Mouse (Mus musculus): ENCODE measurements at regions not wholly inside any gene's neighbourhood (a gene's known extent, or its start where the extent isn't known, plus 50 kb on each side); places are given as distances from the start of the nearest gene placed in this dataset.
"Not testable (repeated sequence)": the region's sequence is repeated elsewhere in the genome, so short reads cannot be mapped to it uniquely, and the experiment has no call there.

DNA sequence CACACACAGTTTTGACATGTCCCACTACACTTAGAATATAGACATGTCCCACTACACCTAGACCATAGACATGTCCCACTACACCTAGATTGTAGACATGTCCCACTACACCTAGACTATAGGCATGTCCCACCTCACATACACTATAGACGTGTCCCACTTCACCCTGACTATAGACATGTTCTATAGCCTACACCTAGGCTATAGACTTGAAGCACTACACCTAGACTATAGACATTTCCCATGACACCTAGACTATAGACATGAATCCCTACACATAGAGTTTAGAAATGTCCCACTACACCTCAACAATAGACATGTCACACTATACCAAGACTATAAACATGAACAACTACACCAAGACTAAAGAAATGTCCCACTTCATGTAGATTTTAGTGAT lies 2580.9 kb downstream of the Gm37988 start:
- no peak for DNase-seq

DNA sequence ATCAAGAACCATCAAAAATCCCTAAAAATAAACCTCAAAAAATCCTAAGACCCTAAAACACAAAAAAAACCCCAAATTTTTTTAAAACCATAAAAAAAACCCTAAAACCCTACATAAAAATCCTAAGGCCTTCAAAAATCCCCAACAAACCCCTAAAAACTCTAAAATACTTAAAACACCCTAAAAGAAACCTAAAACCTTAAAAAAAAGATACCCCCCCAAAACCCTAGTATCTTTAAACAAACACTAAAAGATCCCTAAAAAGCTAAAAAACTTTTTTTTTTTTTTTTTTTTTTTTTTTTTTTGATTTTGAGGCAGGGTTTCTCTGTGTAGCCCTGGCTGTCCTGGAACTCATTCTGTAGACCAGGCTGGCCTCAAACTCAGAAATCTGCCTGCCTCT lies 2585.8 kb downstream of the Gm37988 start:
- no peak for DNase-seq

DNA sequence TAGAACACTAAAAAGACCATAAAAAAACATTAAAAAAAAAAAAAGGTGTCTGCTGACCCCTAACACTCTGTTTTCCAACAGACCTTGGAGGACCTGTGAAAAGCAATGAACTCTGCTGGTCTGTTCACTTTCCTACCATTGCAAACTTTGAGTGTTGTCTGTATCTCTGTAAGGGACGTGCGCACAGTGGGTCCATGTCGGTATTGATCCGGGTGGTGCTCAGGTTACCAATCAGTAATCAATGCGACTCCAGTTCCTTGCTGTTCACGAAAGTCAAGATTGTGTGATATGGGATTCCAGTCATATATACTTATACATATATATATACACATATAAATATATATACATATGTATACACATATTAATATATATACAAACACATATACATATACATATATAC lies 2586.5 kb downstream of the Gm37988 start:
- no peak for DNase-seq

DNA sequence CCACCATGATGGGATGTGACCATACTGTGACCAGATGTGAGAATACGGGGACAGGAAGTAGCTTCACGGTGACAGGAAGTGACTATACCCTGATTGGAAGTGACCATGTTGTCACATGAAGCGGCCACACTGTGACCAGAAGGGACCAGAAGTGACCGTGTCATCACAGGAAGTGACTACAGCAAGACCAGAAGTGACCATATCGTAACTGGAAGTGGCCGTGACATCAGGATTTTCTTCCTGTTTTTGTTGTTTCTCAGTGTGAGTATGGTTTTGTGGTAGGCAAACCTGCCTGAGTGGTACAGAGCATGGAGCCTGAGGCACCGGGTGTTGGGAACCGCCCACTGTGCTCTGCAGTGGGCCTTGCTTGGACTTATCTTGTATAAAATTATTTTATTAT lies 2587.8 kb downstream of the Gm37988 start:
- no peak for DNase-seq

DNA sequence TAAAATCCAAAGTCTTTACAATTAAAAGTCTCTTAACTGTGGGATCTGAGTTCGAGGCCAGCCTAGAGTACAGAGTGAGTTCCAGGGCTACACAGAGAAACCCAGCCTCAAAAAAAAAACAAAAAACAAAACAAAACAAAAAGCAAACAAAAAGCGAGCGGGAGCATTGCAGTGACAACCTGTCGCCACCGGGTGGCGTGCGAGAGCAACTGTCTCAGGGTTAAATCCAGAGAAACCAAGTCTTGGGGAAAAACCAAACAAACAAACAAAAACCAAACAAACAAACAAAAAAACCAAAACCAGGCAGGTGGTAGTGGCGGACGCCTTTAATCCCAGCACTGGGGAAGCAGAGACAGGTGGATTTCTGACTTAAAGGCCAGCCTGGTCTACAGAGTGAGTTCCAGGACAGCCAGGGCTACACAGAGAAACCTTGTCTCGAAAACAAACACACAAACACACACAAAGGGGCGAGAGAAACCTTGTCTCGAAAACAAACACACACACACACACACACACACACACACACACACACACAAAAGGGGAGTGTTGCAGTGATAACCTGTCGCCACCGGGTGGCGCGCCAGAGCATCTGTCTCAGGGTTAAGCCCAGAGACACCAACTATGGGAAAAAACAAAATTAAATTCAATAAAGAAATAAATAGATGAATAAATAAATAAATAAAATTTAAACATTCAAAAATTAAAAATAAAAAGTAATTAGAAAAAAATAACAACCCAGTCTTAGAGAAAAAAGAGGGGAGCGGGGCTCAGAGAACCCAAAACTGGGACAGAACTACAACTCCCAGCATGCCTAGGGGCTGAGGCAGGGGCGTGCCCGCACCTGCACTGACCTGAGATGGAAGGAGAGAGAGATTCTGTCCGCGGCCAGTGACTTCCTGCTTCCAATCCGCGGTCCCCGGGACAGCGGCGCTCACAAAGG lies 2589.4 kb downstream of the Gm37988 start:
- peak; percentile 27 for DNase-seq

DNA sequence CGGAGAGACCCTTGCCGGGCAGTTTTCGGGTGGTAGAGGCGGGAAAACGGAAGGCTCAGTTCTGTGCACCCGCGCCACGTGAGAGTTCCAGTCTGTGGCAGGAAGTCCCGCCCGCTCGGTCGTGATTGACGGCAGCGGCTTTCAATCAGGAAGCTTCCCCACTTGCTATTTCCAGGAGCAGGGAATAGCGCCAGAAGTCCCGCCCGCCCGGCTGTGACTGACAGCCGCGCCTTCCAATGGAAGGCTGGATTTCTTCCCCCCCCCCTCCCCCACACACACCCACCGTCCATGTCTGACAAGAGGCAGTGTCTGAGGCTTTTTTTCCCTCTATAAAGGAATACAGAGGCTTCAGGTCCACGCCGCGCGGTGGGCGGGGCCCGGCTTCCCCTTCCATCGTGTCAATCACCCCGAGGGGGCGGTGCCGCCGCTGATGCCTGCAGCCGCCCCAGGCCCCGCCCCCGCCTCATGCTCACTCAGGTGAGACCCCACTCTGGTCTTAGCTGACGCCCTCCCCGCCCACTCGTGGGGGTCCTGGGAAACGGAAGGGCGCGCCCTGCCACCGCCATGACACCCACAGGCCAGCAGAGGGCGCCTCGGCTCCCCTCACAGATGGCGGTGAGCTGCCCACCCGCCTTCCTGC lies 2590.2 kb downstream of the Gm37988 start:
- DNase-seq: peak; percentile 98

DNA sequence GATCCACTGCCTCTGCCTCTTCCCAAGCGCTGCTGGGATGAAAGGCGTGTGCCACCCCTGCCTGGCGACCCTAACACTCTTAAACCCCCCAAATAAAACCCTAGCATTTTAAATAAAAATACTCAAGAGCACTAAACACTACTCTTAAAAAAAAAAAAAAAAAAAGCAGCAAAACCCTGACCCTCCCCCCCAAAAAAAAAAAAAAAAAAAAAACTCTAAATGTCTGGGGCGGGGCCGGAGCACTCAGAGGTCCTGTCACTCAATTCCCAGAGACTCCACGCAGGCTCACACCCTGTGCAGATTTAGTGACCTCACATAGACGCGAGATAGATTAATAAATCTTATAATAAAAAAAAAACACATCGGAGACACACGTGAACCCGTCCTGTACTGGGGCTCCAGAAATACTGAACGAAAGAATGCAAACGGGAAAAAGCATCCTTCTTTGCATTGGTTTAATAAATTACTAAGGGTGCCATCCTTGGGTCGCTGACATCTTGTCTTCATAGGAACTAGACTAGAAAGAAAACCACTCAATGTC lies 2591.1 kb downstream of the Gm37988 start:
- DNase-seq: no peak

DNA sequence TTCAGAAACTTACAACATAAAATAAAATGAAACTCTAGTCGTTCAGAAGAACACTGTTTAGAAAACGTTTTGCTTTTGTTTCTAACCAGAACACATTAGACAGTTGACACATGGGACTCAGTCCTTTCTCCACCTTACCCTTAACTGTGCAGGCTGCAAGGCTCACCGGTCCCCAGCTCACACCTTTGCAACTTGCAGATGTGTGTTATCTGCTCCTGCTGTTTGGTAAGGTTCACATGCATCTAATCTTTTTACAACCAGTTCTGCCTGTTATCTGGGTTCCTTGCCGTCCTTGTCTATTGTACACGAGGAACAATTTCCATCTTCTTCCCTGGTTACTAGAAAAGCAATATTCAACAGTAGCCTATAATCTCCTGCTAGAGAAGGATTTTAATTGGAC lies 2598.0 kb downstream of the Gm37988 start:
- DNase-seq: not testable (repeated sequence)

DNA sequence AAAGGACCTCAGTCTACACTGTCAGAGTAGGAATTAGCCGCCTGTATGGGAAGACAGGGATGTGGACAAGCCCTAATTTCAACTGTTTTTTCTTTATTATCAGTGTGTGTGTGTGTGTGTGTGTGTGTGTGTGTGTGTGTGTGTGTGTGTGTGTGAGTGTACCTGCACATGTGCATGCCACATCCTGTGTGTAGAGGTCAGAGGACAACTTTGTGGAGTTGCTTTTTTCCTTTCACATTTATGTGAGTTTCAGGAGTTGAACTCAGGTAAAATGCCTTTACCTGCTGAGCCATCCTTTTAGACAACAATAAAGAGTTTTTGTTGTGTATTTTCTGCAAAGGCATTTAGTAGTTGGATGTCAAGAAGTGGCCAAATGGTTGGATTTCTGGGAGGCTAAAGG lies 2606.8 kb downstream of the Gm37988 start:
- DNase-seq: no peak

DNA sequence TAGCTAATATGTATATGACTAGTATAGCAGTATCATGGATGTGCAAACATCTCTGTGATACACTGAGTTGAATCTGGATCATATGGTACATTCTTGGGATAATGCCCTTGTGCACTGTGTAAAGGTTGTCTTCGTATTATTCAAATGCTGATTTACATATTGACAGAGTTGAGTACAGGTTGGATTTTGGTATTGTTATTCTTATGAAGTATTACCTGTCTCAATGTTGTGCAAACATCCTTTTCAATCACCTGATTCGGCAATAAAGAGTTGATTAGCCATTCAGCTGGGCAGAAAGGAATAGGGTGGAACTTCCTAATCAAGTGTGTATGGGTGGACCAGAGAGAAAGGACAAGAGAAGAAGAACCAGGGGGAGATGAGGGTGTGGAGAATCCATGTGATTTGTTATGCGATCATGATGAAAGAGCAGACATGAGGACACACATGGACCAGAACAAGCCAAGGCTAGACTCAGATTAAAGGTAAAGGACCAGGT lies 2644.0 kb downstream of the Gm37988 start:
- no peak for DNase-seq

DNA sequence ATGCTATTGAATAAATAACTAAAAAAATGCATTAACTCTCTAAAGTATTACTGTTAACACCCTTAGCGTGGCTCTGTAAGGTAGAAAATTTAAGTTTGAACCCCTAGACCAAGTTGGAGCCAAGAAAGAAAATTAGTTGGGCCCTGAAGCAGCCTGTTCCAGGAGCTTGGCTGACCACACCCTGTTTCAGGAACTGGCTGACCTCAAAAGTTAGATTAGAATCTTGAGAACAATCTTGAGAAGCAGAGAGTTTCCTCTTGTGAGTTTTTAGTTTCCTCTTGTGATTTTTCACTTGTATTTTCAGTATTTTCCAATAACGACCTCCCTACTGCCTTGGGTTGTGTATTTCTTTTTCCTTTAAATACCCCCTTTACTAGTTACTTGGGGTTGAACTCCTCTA lies 2647.2 kb downstream of the Gm37988 start:
- DNase-seq: no peak

DNA sequence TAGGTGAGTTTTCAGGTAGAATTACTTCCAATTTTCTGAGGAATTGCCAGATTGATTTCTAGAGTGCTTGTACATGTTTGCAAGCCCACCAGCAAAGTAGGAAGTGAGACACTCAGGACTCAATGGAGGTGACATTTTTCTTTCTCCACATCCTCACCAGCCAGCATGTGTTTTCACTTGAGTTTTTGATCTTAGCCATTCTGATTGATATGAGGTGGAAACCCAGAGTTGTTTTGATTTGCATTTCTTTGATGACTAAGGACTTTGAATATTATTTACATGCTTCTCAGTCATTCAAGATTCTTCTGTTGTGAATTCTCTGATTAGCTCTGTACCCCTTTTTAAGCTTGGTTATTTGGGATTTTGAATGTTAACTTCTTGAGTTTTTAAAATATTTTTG lies 2650.2 kb downstream of the Gm37988 start:
- DNase-seq: no peak

DNA sequence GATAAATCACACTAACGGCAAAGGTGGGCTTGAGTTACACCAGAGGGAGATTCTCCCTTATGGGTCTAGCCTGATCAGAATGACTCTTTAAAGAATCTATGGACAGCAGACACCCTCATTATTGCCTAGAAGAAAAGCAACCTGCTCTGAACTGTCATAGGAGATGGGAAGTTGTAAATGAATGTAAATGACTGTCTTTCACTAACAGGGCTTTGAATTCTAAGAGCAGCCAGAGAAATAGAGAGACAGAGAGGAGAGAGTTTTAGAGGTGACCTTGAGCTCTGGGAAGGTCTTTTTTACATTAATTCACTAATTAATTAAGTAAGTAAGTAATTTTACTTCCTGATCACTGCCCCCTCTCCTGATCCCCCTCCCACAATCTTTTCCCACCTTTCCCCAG lies 2686.4 kb downstream of the Gm37988 start:
- DNase-seq: no peak

DNA sequence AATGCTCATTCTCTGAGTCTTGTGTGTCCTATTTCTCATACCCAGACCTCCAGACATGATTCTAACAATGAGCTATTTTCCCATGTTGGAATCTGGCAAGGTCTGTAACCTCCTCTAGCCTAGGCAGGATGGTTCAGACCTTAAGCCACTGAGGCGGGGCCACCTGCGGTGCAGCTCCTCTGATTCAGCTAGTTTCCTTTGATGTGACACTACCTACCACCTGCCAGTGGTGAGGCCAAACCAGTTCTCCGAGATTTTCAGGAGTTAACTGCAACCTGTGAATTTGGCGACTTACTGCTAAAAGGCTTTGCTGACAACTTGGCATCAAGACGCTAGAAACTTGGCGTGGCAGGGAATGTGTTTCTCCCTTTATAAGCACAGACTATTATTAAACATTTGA lies 2691.3 kb downstream of the Gm37988 start:
- no peak for DNase-seq

DNA sequence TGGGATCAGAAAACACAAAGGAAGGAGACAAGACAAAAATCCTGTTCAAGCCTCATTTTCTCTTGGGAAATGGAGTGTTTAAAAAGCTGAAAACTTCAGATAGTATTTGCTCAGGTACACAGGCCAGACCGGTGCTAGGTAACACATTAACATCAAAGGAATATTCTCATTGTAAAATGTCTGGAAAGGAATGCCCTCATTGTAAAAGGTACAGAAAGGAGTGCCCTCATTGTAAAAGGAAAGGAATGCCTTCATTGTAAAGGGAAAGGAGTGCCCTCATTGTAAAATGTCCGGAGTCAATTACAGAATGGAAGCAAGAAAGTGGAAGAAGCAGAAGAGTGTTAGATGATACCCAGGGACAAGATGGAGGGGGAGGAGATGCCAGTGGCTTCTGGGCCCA lies 2694.7 kb downstream of the Gm37988 start:
- no peak for DNase-seq

DNA sequence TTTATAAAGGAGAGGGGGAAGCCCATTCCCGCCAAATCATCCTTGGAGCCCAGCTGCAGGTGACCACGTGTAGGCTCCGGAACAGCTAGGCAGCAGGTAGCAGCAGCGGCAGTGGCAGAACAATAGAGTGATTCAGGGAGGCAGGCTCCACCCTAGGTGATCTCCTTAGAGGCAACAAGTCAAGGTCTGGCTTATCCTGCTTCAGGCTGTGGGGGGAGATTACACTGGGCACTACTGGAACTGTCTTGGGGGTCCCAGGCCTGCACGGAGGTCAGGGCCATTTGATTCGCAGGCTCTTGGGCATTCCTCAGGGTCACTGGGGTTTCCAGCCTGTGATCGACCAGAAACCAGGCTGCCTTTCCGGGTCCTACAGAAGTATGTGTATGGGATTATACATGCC lies 2711.1 kb downstream of the Gm37988 start:
- no peak for DNase-seq

DNA sequence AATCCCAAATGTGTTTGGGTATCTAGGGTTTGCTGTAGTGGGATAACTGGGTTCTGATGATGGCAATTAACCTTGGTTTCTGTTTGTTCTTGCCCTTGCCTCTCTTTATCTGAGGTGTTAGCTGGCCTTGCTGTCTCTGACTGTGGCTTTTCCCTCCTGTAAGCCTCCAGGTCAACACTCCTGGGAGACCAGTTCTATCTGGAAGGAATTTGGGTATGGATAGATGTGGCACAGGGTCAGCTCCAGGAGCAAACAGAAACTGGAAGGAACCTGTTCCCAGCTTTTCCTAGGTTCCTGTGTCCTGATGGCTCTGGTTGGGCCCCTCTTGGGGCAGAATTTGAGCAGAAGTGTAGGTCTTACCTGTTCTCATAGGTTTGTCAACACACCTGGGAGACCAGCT lies 2725.8 kb downstream of the Gm37988 start:
- no peak for DNase-seq

DNA sequence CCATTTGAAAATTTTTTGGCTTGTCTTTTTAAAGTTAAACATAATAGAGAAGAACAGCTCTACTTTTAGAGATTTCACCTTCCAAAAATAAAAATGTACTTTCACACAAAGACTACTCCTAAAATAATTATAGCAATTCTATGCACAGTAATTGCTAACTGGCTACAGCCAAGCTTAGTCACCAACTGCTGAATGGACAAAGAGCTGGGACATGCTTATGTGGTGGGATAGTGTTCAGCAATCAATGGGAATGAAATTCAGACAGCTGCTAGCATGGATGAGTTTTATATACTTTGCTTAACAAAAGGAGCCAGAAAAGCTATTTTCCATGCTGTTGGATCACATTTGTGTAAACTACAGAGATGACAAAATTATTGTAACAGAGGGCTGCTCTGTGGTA lies 2727.5 kb downstream of the Gm37988 start:
- no peak for DNase-seq

DNA sequence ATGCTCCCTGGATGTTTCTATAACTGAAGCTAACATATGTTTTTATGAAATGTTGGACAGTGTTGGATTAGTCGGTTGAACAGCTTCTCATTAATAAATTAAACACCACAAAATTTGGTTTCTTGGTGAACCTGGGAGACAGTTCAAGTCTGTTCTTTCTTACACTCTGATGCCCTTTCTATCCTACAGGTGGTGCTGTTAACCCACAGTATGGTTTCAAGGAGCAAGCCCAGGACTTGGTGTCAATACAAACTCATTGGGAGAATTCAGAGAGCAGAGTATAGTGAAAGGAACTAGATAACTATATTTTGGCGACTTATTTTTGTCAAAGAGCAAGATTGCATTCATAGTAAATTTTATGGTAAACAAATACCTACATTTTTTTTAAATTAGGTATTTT lies 2735.8 kb downstream of the Gm37988 start:
- DNase-seq: no peak

DNA sequence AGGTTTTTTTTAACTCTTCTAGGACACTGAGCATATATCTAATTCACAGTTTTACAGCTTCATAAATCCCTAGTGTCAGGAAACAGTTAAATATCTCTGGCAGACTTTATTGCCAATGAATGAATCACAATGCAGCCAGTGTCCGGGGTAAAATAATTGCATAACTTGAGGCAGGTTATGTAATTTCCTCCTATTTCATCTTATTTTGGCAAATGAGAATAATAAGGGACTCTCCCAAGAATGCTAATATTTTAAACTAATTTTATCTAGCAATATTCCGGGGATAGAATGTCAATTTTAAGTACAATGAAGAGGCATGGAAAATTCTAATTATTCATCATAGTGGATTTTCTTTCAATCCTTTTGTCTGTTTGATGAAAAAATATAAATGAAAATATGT lies 2740.6 kb downstream of the Gm37988 start:
- no peak for DNase-seq

DNA sequence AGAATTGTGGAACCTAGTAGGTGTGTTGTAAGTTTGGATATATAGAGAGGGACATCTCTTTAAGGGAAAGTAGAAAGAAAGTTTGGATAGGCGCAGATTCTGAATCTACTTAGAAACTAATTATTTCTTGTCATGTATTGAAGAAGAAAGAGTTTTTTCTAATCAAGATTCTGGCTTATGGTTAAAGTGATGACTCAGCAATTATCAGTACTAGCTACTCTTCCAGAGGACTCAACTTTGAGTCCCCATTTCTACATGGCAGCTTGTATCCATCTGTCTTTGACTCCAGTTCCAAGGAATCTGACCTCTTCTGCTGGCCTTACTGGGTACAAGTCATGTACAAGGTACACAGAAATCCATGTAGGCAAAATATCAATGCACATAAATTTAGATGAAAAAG lies 2767.1 kb downstream of the Gm37988 start:
- DNase-seq: no peak

DNA sequence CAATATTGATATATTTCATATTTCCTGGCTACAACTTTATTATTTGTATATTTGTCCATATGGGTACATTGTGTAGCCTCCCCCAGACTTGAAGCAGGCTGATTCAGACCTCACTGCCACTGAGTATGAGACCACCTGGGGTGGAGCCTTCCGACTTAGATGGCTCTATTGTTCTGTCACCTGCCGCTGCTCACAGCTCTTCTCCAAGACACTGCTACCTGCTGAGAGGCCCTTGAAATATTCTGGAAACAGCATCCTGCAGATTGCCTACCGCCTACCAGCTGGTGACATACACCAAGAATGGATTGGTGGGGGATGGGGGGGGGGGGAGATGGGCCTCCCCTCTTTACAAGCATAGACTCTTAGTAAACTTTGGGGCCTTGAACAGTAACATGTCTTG lies 2778.7 kb downstream of the Gm37988 start:
- DNase-seq: no peak

DNA sequence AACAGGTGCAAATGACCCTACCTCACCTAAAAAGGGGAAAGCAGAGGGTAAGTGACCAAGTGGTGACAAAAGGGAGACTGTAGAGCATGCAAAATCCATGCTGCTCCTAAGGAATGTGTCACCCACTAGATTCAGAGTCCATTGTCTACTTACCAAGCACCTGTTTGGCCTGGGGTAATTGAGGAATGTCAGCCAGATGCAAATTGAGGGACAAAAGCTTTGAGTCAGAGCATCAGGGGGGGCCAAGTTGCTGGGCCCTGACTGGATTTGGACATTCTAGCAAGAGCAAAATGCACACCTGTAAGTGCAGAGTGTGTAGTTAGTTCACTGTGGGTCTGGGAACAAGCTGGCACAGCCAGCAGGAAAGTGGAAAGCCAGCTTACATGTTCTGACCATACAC lies 2783.6 kb downstream of the Gm37988 start:
- DNase-seq: no peak
